Mouse (Mus musculus) megakaryocyte, embryonic 14.5 days (primary cell): ENCODE results near the gene Celf2.

Experiments used
- FLI1 ChIP-seq: IDR thresholded peaks from 2 replicates; pipeline ENCODE4 v1.6.1; 2012; ENCODE audit warnings: low read length, inconsistent platforms, mixed read lengths
- GATA1 ChIP-seq: IDR thresholded peaks from 3 replicates; pipeline ENCODE4 v1.6.1; 2012; ENCODE audit warnings: mixed read lengths, low read length, inconsistent platforms, borderline replicate concordance

GRCm38 (mm10) chr2:6985706-6986105 lies 523.7 kb downstream of the Celf2 start:
- no peak for TF ChIP-seq GATA1
- TF ChIP-seq FLI1 = no peak
